Mouse (Mus musculus): ENCODE results near the gene Bglap3. TPM values are rescaled to one million over a fixed set of nuclear protein-coding genes. Genes with fewer than 3 reads are reported as not detected.

The Bglap3 gene
- 10 to 100 TPM in 1 of 2 experiments, not detected in 1; 82.5 TPM for polyA plus RNA-seq (2017; shearing (Covaris generic))

DNA sequence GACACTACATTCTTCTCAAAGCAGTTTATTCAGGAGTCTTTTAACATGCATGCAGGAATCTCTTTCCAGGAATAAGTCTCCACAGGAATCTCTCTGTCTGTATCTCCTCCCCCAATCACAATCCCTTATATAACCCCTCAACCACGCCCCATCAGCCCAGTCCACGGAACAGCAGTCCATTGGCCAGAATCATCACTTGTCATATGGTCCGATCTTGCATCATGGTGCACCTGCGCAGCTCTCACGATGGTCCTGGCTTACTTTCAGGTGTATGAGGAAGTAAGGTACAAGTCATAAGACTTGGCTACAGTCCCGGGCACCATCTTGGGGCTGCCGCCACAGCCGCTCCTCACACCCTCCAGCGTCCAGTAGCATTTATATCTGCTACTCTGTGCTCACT, at the start of gene Bglap3:
Gene Bglap3, minus strand, starts transcription at position 101 of the 400 bp plus-strand sequence.

DNA sequence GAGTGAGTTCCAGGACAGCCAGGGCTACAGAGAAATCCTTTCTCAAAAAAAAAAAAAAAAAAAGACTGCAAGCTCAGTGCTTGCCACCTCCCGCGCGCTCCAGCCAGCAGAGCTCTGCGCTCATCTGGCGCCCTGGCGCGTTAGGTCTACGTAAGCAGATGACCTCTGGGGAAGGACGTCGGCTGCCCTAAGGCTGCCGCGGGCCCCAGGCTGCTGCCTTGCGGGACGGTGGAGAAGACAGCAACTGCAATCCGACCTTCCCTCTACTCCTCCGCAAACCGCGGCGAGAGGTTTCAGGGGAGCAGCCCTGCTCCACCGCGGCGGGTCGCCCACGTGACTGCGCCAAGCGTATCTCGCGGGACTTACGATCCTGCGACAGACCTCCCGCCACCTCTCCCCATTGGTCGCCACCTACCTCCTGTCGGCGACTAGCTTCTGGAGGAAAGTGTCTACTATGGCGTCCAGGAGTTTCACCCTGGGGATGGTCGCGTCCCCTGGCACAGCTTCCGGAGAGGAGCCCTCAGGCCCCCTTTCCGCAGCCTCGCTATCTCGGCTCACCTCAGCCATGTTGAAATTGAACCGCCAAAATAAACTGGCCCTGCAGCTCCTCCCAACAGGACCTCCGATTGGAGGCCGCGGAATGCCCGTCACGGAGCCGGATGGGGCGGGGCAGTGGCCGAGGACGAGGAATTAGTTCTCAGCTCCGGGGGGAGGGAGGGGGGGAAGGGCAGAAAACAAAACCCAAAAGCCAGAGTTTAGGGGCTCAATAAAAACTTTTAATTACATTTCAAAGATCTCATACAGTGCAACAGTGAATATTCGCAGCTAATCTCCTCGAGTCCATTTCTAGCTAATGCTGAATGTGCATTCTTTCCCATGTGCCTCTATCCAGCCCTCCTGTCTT, 37.5 kb upstream of the Bglap3 start, which contains the start of gene Pmf1:
Gene Pmf1, minus strand, starts transcription at position 591 of the 904 bp plus-strand sequence.

DNA sequence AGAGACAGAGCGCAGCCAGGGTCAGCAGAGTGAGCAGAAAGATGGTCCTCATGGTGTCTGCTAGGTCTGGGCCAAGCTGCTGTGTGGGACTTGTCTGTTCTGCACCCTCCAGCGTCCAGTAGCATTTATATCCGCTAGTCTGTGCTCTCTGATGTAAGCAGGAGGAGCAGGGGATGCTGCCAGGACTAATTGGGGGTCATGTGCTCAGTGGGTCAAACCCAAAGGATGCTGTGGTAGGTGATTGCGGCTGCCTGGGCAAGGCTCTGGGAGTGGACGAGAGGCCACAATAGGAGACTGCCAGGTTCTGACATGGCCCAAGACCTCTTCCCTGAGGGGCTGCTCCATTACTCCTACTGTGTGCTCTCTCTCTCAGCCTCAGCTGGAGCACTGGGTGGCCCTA, 11.8 kb upstream of the Bglap3 start, which contains the start of gene Bglap:
Gene Bglap, minus strand, starts transcription at position 101 of the 400 bp plus-strand sequence.

DNA sequence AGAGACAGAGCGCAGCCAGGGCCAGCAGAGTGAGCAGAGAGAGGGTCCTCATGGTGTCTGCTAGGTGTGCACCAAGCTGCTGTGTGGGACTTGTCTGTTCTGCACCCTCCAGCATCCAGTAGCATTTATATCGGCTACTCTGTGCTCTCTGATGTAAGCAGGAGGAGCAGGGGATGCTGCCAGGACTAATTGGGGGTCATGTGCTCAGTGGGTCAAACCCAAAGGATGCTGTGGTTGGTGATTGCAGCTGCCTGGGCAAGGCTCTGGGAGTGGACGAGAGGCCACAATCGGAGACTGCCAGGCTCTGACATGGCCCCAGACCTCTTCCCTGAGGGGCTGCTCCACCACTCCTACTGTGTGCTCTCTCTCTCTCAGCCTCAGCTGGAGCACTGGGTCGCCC, 6.1 kb upstream of the Bglap3 start, which contains the start of gene Bglap2:
Gene Bglap2, minus strand, starts transcription at position 101 of the 400 bp plus-strand sequence.

DNA sequence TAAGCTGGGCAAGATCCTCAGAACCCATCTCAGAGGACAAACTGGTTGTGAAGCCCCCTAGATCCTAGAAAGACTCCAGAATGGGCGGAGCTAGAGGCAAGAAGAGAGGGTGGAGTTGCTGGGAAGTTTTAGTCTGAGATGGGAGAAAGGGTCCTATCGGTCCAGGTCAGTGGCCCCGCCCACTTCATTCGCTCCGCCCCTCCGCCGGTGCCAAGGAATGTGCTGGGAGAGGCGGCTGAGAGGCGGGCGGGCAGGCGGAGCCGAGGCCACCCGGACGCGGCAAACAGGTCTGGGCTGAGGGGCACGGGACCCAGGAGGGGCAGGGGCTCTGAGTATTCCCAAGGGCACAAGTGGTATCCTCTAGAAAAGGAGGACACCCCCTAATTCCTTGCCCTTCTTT, 8.2 kb downstream of the Bglap3 start, which contains the start of gene Paqr6:
Gene Paqr6, plus strand, starts transcription at position 248 of the 400 bp plus-strand sequence.

DNA sequence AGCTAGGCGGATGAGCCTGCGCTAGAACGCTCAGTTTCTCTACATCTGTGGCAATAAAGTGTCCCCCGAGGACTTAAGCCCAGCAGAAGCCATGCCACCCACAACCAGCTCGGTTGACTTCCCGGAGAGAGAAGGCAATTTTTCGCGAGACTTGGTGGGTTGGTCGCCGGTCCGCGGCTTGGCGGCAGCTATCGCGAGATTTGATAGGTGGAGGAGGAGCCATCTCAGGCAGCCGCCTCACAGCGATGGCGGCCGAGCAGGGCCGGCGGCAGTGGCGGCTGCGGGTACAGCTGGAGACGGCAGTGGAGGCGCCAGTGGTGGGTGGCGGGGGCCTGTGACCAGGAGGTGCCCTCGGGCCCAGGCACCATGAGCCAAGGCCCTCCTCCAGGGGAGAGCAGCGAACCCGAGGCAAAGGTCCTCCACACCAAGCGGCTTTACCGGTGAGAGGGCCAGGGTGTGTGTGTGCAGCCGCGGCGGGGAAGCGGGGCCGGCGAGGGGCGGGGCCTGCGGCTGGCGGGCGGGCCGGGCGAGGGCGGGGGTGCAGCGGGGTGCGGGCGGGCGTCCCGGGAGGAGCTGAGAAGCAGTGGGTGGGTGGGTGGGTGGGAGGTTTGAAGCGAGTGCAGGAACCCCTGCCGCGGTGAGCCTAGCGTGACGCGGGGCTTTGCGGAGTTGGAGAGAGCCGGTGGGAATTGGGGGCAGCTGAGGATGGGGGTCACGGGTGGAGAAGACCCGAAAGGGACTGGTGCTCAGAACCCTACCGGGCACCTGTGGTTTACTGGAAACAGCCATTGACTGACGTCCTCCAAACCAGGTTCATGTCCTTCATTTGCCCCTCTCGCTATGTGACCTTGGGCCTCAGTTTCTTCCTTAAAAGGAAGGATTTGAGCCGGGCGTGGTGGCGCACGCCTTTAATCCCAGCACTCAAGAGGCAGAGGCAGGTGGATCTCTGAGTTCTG, 36.2 kb downstream of the Bglap3 start, which contains the start of the genes Tmem79 and Smg5:
Gene Tmem79, minus strand, starts transcription at position 91 of the 956 bp plus-strand sequence.
Gene Smg5, plus strand, starts transcription at position 203 of the 956 bp plus-strand sequence.

DNA sequence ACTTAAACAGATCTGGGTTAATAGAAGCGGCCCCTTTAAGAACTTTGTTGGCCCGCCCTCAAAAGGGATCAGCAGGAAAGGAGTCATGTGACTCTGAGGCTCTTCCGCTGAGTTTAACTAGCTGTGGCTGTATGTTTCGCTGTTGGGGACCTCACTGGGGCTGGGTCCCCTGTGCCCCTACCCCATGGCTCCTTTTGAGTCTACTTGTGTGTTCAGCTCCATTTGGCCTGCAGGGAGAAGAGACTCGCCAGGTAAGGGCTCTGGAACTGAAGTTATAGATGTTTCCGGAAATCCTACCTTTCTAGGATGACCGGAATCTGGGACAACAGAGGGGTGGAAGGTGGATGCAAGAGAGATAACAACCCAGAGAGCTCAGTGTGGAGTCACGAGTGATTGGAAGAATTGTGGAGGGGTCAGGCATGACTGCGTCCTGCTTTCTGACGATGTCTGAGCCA, 47.6 kb downstream of the Bglap3 start, which contains the start of gene Glmp:
Gene Glmp, plus strand, starts transcription at position 73 of the 455 bp plus-strand sequence.

Other genes starting within 250 kb of the Bglap3 start
- 10 to 100 TPM; 95.1 to 98.4 TPM for gene Mef2d, start 230.4 kb downstream of the Bglap3 start, polyA plus RNA-seq (2017; shearing (Covaris generic))
- under 1 TPM in 1 of 2 experiments, not detected in 1; 0.39 TPM for gene Rhbg, start 118.0 kb downstream of the Bglap3 start, polyA plus RNA-seq (2017; shearing (Covaris generic))
- gene Gm38392, start 85.5 kb downstream of the Bglap3 start, polyA plus RNA-seq (2017; shearing (Covaris generic)), result under 1 TPM in 1 of 2 experiments, not detected in 1; 0.31 TPM
- gene Tsacc, start 75.7 kb downstream of the Bglap3 start, polyA plus RNA-seq (2017; shearing (Covaris generic)), result 10 to 100 TPM in 1 of 2 experiments, 1 to 10 TPM in 1; 8.3 to 15.6 TPM
- gene Cct3, start 75.6 kb downstream of the Bglap3 start, polyA plus RNA-seq (2017; shearing (Covaris generic)), result 100 to 1,000 TPM; 327 to 346 TPM
- gene Glmp, start 47.7 kb downstream of the Bglap3 start, polyA plus RNA-seq (2017; shearing (Covaris generic)), result 100 to 1,000 TPM; 342 to 357 TPM
- 1 to 10 TPM in 1 of 2 experiments, under 1 TPM in 1; 0.96 to 2.8 TPM for gene Tmem79, start 36.6 kb downstream of the Bglap3 start, polyA plus RNA-seq (2017; shearing (Covaris generic))
- 10 to 100 TPM; 38.2 to 49.1 TPM for gene Smg5, start 36.5 kb downstream of the Bglap3 start, polyA plus RNA-seq (2017; shearing (Covaris generic))
- gene Paqr6, start 8.2 kb downstream of the Bglap3 start, polyA plus RNA-seq (2017; shearing (Covaris generic)), result 1 to 10 TPM; 1.1 to 3.0 TPM
- gene Bglap2, start 6.0 kb upstream of the Bglap3 start, polyA plus RNA-seq (2017; shearing (Covaris generic)), result 1 to 10 TPM in 1 of 2 experiments, not detected in 1; 4.1 TPM
- gene Bglap, start 11.7 kb upstream of the Bglap3 start, polyA plus RNA-seq (2017; shearing (Covaris generic)), result 1 to 10 TPM in 1 of 2 experiments, not detected in 1; 2.4 TPM
- 10 to 100 TPM; 36.0 to 42.7 TPM for gene Pmf1, start 37.6 kb upstream of the Bglap3 start, polyA plus RNA-seq (2017; shearing (Covaris generic))
- 10 to 100 TPM; 18.5 to 25.3 TPM for gene Slc25a44, start 52.4 kb upstream of the Bglap3 start, polyA plus RNA-seq (2017; shearing (Covaris generic))
- 100 to 1,000 TPM in 1 of 2 experiments, 10 to 100 TPM in 1; 36.5 to 227 TPM for gene Sema4a, start 88.4 kb upstream of the Bglap3 start, polyA plus RNA-seq (2017; shearing (Covaris generic))
- 10 to 100 TPM; 19.0 to 26.0 TPM for gene Lmna, start 137.2 kb upstream of the Bglap3 start, polyA plus RNA-seq (2017; shearing (Covaris generic))
- gene Mex3a, start 159.7 kb upstream of the Bglap3 start, polyA plus RNA-seq (2017; shearing (Covaris generic)), result under 1 TPM; 0.24 to 0.40 TPM
- gene Rab25, start 175.6 kb upstream of the Bglap3 start, polyA plus RNA-seq (2017; shearing (Covaris generic)), result 1 to 10 TPM in 1 of 2 experiments, under 1 TPM in 1; 0.77 to 1.7 TPM
- 100 to 1,000 TPM; 166 to 168 TPM for gene Lamtor2, start 180.3 kb upstream of the Bglap3 start, polyA plus RNA-seq (2017; shearing (Covaris generic))
- 10 to 100 TPM; 48.2 to 54.1 TPM for gene Ubqln4, start 181.0 kb upstream of the Bglap3 start, polyA plus RNA-seq (2017; shearing (Covaris generic))
- 100 to 1,000 TPM in 1 of 2 experiments, 10 to 100 TPM in 1; 99.3 to 122 TPM for gene Ssr2, start 203.1 kb upstream of the Bglap3 start, polyA plus RNA-seq (2017; shearing (Covaris generic))
- gene Arhgef2, start 233.2 kb upstream of the Bglap3 start, polyA plus RNA-seq (2017; shearing (Covaris generic)), result 100 to 1,000 TPM; 120 to 137 TPM

All from inflammation-experienced regulatory T-cells (primary cell).